8 mouse cellular contexts compared by ENCODE assay signal in the genomic region with DNA sequence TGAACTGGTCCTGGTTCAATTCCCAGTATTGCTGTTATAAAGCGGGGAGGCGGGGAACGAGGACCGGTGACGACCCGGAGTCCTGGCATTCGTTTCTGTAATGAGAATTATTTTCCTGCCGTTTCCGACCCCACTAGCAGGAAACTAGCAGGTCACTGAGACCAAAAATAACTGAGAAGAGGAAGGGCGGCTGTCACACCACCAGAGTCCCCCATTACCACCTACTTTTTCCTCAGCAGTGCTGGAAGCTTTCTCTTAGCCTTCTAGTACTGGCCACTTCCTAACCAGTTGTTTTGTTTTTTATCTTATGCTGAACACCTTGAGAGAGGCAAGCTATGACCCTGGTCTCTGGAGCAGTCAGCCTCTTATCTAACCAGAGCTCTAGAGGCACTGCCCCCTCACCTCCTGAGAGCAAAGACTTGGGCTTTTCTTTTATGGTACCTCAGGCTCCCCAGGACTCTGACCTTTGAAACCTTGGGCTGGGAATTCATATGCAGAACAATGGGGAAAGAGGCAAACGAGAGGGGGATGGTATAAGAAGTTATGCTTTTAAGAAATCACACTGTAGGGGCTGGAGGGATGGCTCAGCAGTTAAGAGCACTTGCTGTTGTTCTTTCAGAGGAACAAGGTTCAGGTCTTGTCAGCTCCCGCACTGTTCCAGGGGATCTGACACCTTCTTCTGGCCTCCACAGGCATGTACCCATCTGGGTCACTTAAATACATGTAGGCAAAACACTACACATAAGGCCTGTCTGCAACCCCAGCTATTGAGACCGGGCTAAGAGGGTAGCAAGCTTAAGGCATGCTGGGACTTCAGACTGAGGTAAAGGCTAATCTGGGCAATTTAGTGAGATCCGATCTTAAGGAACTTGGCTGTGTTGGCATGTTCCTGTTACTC. TPM values are rescaled to one million over a fixed set of nuclear protein-coding genes. Genes with fewer than 3 reads are reported as not detected.
A peak's percentile ranks its signal among the peaks of the same experiment; 100 is the strongest.
DNase-seq lines count a peak whose midpoint lies in the region; ATAC-seq and TF ChIP-seq lines count a peak whose summit lies in the region.

No protein-coding gene starts in this region.

- no peak for TF ChIP-seq CTCF in CH12.LX (conservative IDR thresholded peaks at IDR 0.05 in 1 of 2, IDR thresholded peaks at IDR 0.05 in 1 of 2; ENCODE audit: low read depth in 2 of 2, low read length in 2 of 2)
- TF ChIP-seq CTCF in bone marrow, adult 2 months (IDR thresholded peaks at IDR 0.05; ENCODE audit: control insufficient read depth, insufficient read depth, low read length) = no peak

- peaks cover 15 to 30% of the 10 kb centered on the region in 2 experiments; a peak in 3 of 4 replicates for H3K4me1 ChIP-seq in CH12.LX (ENCODE audit: control insufficient read depth in 1 of 2, insufficient read depth in 2 of 2)
- H3K4me1 ChIP-seq in bone marrow, adult 2 months (ENCODE audit: control insufficient read depth, insufficient read depth, low read length) = peaks cover 4% of the 10 kb centered on the region; the same call in 1 of the 2 replicates
- H3K4me1 ChIP-seq in forebrain, embryonic 15.5 days = peaks cover 42% of the 10 kb centered on the region

- peaks cover 3 to 38% of the 10 kb centered on the region in 2 experiments for H3K36me3 ChIP-seq in CH12.LX (replicated peaks in 1 of 2; ENCODE audit: control insufficient read depth in 1 of 2, insufficient read depth in 1 of 2, low read length in 1 of 2)
- H3K36me3 ChIP-seq in forebrain, embryonic 15.5 days = no peaks in the 10 kb centered on the region; the same call in 1 of the 2 replicates

- DNase-seq in CH12.LX (ENCODE audit: extremely low read depth) = no peak
- DNase-seq in kidney, adult 11 months = peak; percentile 71
- DNase-seq in right cerebral cortex, postnatal 36 days (ENCODE audit: low spot score in 2 of 2) = no peak
- DNase-seq in gastrocnemius, postnatal 14 days = no peak

- peak overlapping the region; percentile 76 for H3K9ac ChIP-seq in CH12.LX (ENCODE audit: insufficient read depth, low read depth)
- H3K9ac ChIP-seq in forebrain, embryonic 15.5 days (replicated peaks) = peak overlapping the region; percentile 72

- intact Hi-C loops in gastrocnemius, postnatal 14 days (cut with DNase I; ENCODE audit: low total_unique reads) = no loop called here

- H3K27ac ChIP-seq in CH12.LX (ENCODE audit: insufficient read depth, low read depth) = no peak overlapping the region
- H3K27ac ChIP-seq in bone marrow, adult 2 months (ENCODE audit: control insufficient read depth, insufficient read depth, low read depth, low read length, poor library complexity) = peak overlapping the region; percentile 84
- H3K27ac ChIP-seq in forebrain, embryonic 15.5 days (replicated peaks) = peak overlapping the region; percentile 93

- TF ChIP-seq EP300 in CH12.LX (IDR thresholded peaks at IDR 0.05; ENCODE audit: low read length) = no peak

- H3K79me2 ChIP-seq in CH12.LX (replicated peaks; ENCODE audit: control insufficient read depth, extremely low read depth, insufficient read depth, poor library complexity, severe bottlenecking) = no peaks in the 10 kb centered on the region

- H3K9me3 ChIP-seq in CH12.LX (replicated peaks; ENCODE audit: low read length) = no peaks in the 10 kb centered on the region
- H3K9me3 ChIP-seq in forebrain, embryonic 15.5 days = no peaks in the 10 kb centered on the region

- no peak for TF ChIP-seq POLR2A in CH12.LX (IDR thresholded peaks at IDR 0.05; ENCODE audit: low read depth, low read length)
- no peak for TF ChIP-seq POLR2A in bone marrow, adult 2 months (IDR thresholded peaks at IDR 0.05; ENCODE audit: borderline replicate concordance, control insufficient read depth, low read depth, low read length)

- in situ Hi-C loops in CH12.LX (cut with MboI; ENCODE audit: low pct_ligation_motif_present, low pct_unique_long_range_greater_than_20kb, low sequenced_read_pairs) = no loop called here

- H3K27me3 ChIP-seq in CH12.LX (replicated peaks) = no peaks in the 10 kb centered on the region
- H3K27me3 ChIP-seq in forebrain, embryonic 15.5 days = peaks cover 8% of the 10 kb centered on the region; the same call in 1 of the 2 replicates

- 8% methylated on average over 14 of the region's 14 CpGs for WGBS in bone marrow, adult 2 months
- 8% methylated on average over 14 of the region's 14 CpGs for WGBS in forebrain, embryonic 15.5 days

- peak overlapping the region; percentile 87 for H3K4me2 ChIP-seq in CH12.LX (ENCODE audit: insufficient read depth, low read depth, poor library complexity, severe bottlenecking)
- H3K4me2 ChIP-seq in forebrain, embryonic 15.5 days (replicated peaks) = peak overlapping the region; percentile 82

- H3K4me3 ChIP-seq in CH12.LX (replicated peaks in 1 of 3; ENCODE audit: low read depth in 2 of 3, low read length in 2 of 3, poor library complexity in 1 of 3) = peak overlapping the region; percentile 61 to 78 (median 76)
- peak overlapping the region; percentile 72 for H3K4me3 ChIP-seq in bone marrow, adult 2 months (replicated peaks; ENCODE audit: control insufficient read depth, low read depth, low read length)
- H3K4me3 ChIP-seq in forebrain, embryonic 15.5 days = peak overlapping the region; percentile 64

- TF ChIP-seq RAD21 in CH12.LX (IDR thresholded peaks at IDR 0.05; ENCODE audit: low read depth, low read length) = no peak

- dilution Hi-C loops in CH12.LX (cut with MboI; ENCODE audit: extremely low pct_ligation_motif_present, extremely low pct_unique_long_range_greater_than_20kb, low sequenced_read_pairs) = no loop called here

- no peak for ATAC-seq in forebrain, embryonic 15.5 days (replicated peaks)
- ATAC-seq in megakaryocyte progenitor cell, adult 5-6 weeks (replicated peaks; ENCODE audit: poor library complexity) = peak; percentile 68
- ATAC-seq in monocyte, adult 5-6 weeks (replicated peaks; ENCODE audit: insufficient number of reproducible peaks, low FRiP score, low TSS enrichment, poor library complexity, severe bottlenecking) = no peak

TF ChIP-seq in CH12.LX, 34 proteins besides CTCF, POLR2A, EP300 and RAD21:
- peak; percentile 65 for TF ChIP-seq MEF2A (IDR thresholded peaks at IDR 0.05; ENCODE audit: borderline replicate concordance, low read depth, low read length)
- no peak for TF ChIP-seq POLR2AphosphoS2 (IDR thresholded peaks at IDR 0.05; ENCODE audit: low read depth, low read length)

RNA-seq across cellular contexts. Expression of a gene that starts 1.0 kb away (rescaled TPM):
- total RNA-seq in CH12.LX (2012; rRNA removed) (8.4 and 9.3 TPM in 2 replicates), CH12.LX (2014; rRNA removed) (12.0 and 13.8 TPM in 2 replicates)
- polyA plus RNA-seq in CH12.LX (2012; ENCODE audit: insufficient read length, low read depth) = 19.0 and 21.1 TPM in 2 replicates
- 0.60 and 1.7 TPM in 2 replicates for polyA plus RNA-seq in bone marrow, adult 2 months (2011; ENCODE audit: insufficient read depth, insufficient read length, low replicate concordance, missing spikeins)
- polyA plus RNA-seq in forebrain, embryonic 15.5 days (2015; fragmentation: Nextera tagmentation; extraction: Ambion mirVana) = 14.9 and 17.7 TPM in 2 replicates
- 4.4 and 7.0 TPM in 2 replicates for total RNA-seq in megakaryocyte progenitor cell, adult 5-6 weeks (2015)
- 2.5 and 4.6 TPM in 2 replicates for total RNA-seq in megakaryocyte progenitor cell, adult 5-6 weeks (2017)
- 1.9 to 11.0 TPM (median 3.1 TPM) in 3 replicates for total RNA-seq in monocyte, adult 5-6 weeks (2017)
- total RNA-seq in gastrocnemius, postnatal 14 days (2021) = 1 to 10 TPM in 1 of 2 experiments, under 1 TPM in 1; 0.53 to 1.5 TPM

RNA-seq across cellular contexts. Expression of a gene that starts 7.7 kb away (rescaled TPM):
- 1.7 and 2.2 TPM in 2 replicates for total RNA-seq in CH12.LX (2012; rRNA removed)
- total RNA-seq in CH12.LX (2014; rRNA removed) = 0.54 and 0.71 TPM in 2 replicates
- 0.54 and 0.72 TPM in 2 replicates for polyA plus RNA-seq in CH12.LX (2012; ENCODE audit: insufficient read length, low read depth)
- 1.4 and 2.2 TPM in 2 replicates for polyA plus RNA-seq in bone marrow, adult 2 months (2011; ENCODE audit: insufficient read depth, insufficient read length, low replicate concordance, missing spikeins)
- polyA plus RNA-seq in forebrain, embryonic 15.5 days (2015; fragmentation: Nextera tagmentation; extraction: Ambion mirVana) = 5.7 and 6.1 TPM in 2 replicates
- total RNA-seq in megakaryocyte progenitor cell, adult 5-6 weeks (2015) = 0.17 TPM in 1 of 2 replicates, not detected in the other
- total RNA-seq in megakaryocyte progenitor cell, adult 5-6 weeks (2017) = not detected in 2 replicates
- total RNA-seq in monocyte, adult 5-6 weeks (2017) = not detected in 3 replicates
- 10 to 100 TPM; 12.4 to 13.7 TPM for total RNA-seq in gastrocnemius, postnatal 14 days (2021)

RNA-seq across cellular contexts. Expression of a gene that starts 9.3 kb away (rescaled TPM):
- 0.51 and 0.55 TPM in 2 replicates for total RNA-seq in CH12.LX (2012; rRNA removed)
- total RNA-seq in CH12.LX (2014; rRNA removed) = not detected in 2 replicates
- 2.3 and 3.2 TPM in 2 replicates for polyA plus RNA-seq in CH12.LX (2012; ENCODE audit: insufficient read length, low read depth)
- 1.9 and 2.4 TPM in 2 replicates for polyA plus RNA-seq in bone marrow, adult 2 months (2011; ENCODE audit: insufficient read depth, insufficient read length, low replicate concordance, missing spikeins)
- 3.2 and 3.6 TPM in 2 replicates for polyA plus RNA-seq in forebrain, embryonic 15.5 days (2015; fragmentation: Nextera tagmentation; extraction: Ambion mirVana)
- not detected in 2 replicates for total RNA-seq in megakaryocyte progenitor cell, adult 5-6 weeks (2015)
- not detected in 2 replicates for total RNA-seq in megakaryocyte progenitor cell, adult 5-6 weeks (2017)
- not detected in 3 replicates for total RNA-seq in monocyte, adult 5-6 weeks (2017)
- under 1 TPM in 1 of 2 experiments, not detected in 1; 0.22 TPM for total RNA-seq in gastrocnemius, postnatal 14 days (2021)

RNA-seq across cellular contexts. Expression of a gene that starts 15.9 kb away (rescaled TPM):
- 52.2 and 75.2 TPM in 2 replicates for total RNA-seq in CH12.LX (2012; rRNA removed)
- total RNA-seq in CH12.LX (2014; rRNA removed) = 23.8 and 27.7 TPM in 2 replicates
- 140 and 153 TPM in 2 replicates for polyA plus RNA-seq in CH12.LX (2012; ENCODE audit: insufficient read length, low read depth)
- polyA plus RNA-seq in bone marrow, adult 2 months (2011; ENCODE audit: insufficient read depth, insufficient read length, low replicate concordance, missing spikeins) = 67.2 and 107 TPM in 2 replicates
- 191 and 199 TPM in 2 replicates for polyA plus RNA-seq in forebrain, embryonic 15.5 days (2015; fragmentation: Nextera tagmentation; extraction: Ambion mirVana)
- total RNA-seq in megakaryocyte progenitor cell, adult 5-6 weeks (2015) = 73.4 and 77.3 TPM in 2 replicates
- 24.4 and 31.2 TPM in 2 replicates for total RNA-seq in megakaryocyte progenitor cell, adult 5-6 weeks (2017)
- total RNA-seq in monocyte, adult 5-6 weeks (2017) = 8.1 to 28.1 TPM (median 18.3 TPM) in 3 replicates
- 10 to 100 TPM; 29.7 to 37.4 TPM for total RNA-seq in gastrocnemius, postnatal 14 days (2021)

RNA-seq across cellular contexts. Expression of a gene that starts 17.8 kb away (rescaled TPM):
- total RNA-seq in CH12.LX (2012; rRNA removed) = 2.6 and 3.5 TPM in 2 replicates
- total RNA-seq in CH12.LX (2014; rRNA removed) = 0.98 TPM in 1 of 2 replicates, not detected in the other
- polyA plus RNA-seq in CH12.LX (2012; ENCODE audit: insufficient read length, low read depth) = 1.4 and 2.7 TPM in 2 replicates
- polyA plus RNA-seq in bone marrow, adult 2 months (2011; ENCODE audit: insufficient read depth, insufficient read length, low replicate concordance, missing spikeins) = 4.8 TPM in 1 of 2 replicates, not detected in the other
- polyA plus RNA-seq in forebrain, embryonic 15.5 days (2015; fragmentation: Nextera tagmentation; extraction: Ambion mirVana) = 12.9 and 13.0 TPM in 2 replicates
- total RNA-seq in megakaryocyte progenitor cell, adult 5-6 weeks (2015) = 3.4 and 4.1 TPM in 2 replicates
- total RNA-seq in megakaryocyte progenitor cell, adult 5-6 weeks (2017) = 0.10 and 2.4 TPM in 2 replicates
- 3.3 to 5.8 TPM in 2 of 3 replicates, not detected in the other for total RNA-seq in monocyte, adult 5-6 weeks (2017)
- total RNA-seq in gastrocnemius, postnatal 14 days (2021) = 1 to 10 TPM; 2.6 to 2.7 TPM

Comparison
In these comparisons a context has a peak if more than half of its experiments do, and no peak if none do; other contexts are left out.
1. RNA of a gene that starts 7.7 kb away (total RNA-seq): 12.4 to 13.7 TPM in gastrocnemius, postnatal 14 days; 0.54 to 2.2 TPM in CH12.LX, 0.17 TPM in megakaryocyte progenitor cell, adult 5-6 weeks and not detected in monocyte, adult 5-6 weeks; every median in the first group is over 4 times any median in the second.
2. Peak in every context shown above with its lines, with median percentiles within 50 percentile points of each other: H3K4me3 ChIP-seq.